Mouse (Mus musculus) kidney, postnatal 0 days (tissue): ENCODE data around the gene Kif4. TPM values are rescaled to one million over a fixed set of nuclear protein-coding genes. Genes with fewer than 3 reads are reported as not detected.

Source experiments
- ATAC-seq: fragments of 200-750 bp; cut with Nextera tagmentation; replicated peaks from 2 replicates; pipeline ENCODE4 v1.8.0; 2017; ENCODE audit warnings: low read depth, moderate number of reproducible peaks, moderate TSS enrichment, moderate library complexity; ENCODE audit not compliant: low FRiP score
- DNase-seq: peaks from one replicate; pipeline ENCODE4 v3.0.0-alpha.2; 2016; ENCODE audit warnings: low spot score
- H3K27ac ChIP-seq: fragments of 300-500 bp; sonication (generic); 2 replicates; pipeline ENCODE4 v1.5.1; 2014; ENCODE audit warnings: mild to moderate bottlenecking
- H3K27me3 ChIP-seq: fragments of 300-500 bp; sonication (generic); 2 replicates; pipeline ENCODE4 v1.6.1; 2014; ENCODE audit warnings: low read length, mixed read lengths; ENCODE audit not compliant: insufficient read depth
- H3K36me3 ChIP-seq: fragments of 300-500 bp; sonication (generic); 2 replicates; pipeline ENCODE4 v1.6.1; 2014; ENCODE audit warnings: low read length, mixed read lengths; ENCODE audit not compliant: insufficient read depth
- H3K4me1 ChIP-seq: fragments of 300-500 bp; sonication (generic); replicated peaks from 2 replicates; pipeline ENCODE4 v1.6.1; 2014; ENCODE audit warnings: antibody characterized with exemption, low read length, mixed read lengths; ENCODE audit not compliant: insufficient read depth
- H3K4me2 ChIP-seq: fragments of 300-500 bp; sonication (generic); 2 replicates; pipeline ENCODE4 v1.6.1; 2014; ENCODE audit warnings: mild to moderate bottlenecking, low read length, moderate library complexity, mixed read lengths
- H3K4me3 ChIP-seq: fragments of 300-500 bp; sonication (generic); replicated peaks from 2 replicates; pipeline ENCODE4 v1.5.1; 2014; ENCODE audit warnings: low read depth, low read length
- H3K9ac ChIP-seq: fragments of 300-500 bp; sonication (generic); 2 replicates; pipeline ENCODE4 v1.6.1; 2014; ENCODE audit warnings: low read depth, low read length
- H3K9me3 ChIP-seq: fragments of 300-500 bp; sonication (generic); replicated peaks from 2 replicates; pipeline ENCODE4 v1.6.1; 2016; ENCODE audit warnings: low read length, inconsistent platforms, mixed read lengths
- CTCF ChIP-seq: IDR thresholded peaks from 2 replicates; pipeline ENCODE4 v1.5.1; 2016; ENCODE audit warnings: antibody characterized with exemption, low read depth, mild to moderate bottlenecking, moderate library complexity
- WGBS: fragments of 180-500 bp; shearing (Covaris S2); extraction: QIAGEN DNeasy Blood & Tissue Kit; methylation state at CpG from one replicate; pipeline ENCODE4 v1.1.7; 2014; 5-methylcytosine and 5-hydroxymethylcytosine counted together
- polyA plus RNA-seq: library from polyadenylated mRNA; unstranded; fragments of >200 nt; fragmentation: Nextera tagmentation; extraction: Ambion mirVana; gene quantifications from 2 replicates; pipeline ENCODE4 v1.2.1, GENCODE M21; 2015

Kif4 gene
- polyA plus RNA-seq, 1 experiment from 2014 or later, result 10.1 TPM

DNA sequence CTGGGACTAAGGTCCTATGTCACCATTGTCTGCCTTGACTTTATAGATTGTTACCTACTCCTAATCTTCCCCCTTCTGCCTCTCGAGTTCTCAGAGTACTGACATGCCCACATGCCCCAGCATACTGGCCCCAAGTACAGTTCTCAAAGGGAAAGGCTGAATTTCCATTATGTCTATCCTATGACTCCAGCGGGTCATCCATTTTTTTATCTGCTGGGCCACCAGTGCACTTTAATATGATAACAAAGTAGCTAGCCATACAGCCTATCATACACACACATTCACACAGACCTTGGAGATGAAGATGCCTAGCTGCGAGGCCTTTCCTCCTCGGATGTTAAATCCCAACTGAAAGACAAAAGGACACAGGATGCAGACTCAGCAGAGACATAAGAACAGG lies 1.3 kb upstream of the Kif4 start:
- Histone ChIP-seq H3K4me2 (no peak overlapping the region), H3K27me3 (no peaks in the 10 kb centered on the region), H3K27ac (no peak overlapping the region), H3K36me3 (no peaks in the 10 kb centered on the region), H3K4me1 (no peaks in the 10 kb centered on the region), H3K4me3 (no peak overlapping the region), H3K9me3 (no peaks in the 10 kb centered on the region), H3K9ac (no peak overlapping the region)
- ATAC-seq (no peak), DNase-seq (no peak)
- no peak for TF ChIP-seq CTCF
- 94% methylated on average over 4 of the region's 4 CpGs for WGBS

DNA sequence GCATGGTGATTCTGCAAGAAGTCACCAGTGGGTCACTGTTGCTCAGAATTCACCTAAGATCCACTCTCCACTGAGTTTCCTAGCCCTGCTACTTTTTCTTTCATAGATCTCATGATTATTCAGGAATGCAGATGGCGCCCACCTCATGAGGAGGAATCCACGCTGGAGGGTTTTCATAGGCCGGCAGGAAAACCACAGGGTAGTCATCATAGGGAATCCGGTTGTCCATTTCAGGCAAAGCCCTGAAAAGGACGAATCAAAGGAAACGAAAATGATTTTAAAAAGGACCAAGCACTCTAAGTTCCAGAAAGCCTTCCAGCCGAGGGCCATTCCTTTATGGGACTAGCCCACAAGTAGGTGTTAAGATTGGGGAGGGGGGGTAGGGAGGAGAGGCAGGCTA lies 391 bp upstream of the Kif4 start:
- TF ChIP-seq CTCF, result no peak
- Histone ChIP-seq H3K9ac (peak overlapping the region; percentile 48; the same call in 1 of the 2 replicates), H3K4me2 (peak overlapping the region; percentile 58), H3K27ac (no peak overlapping the region; the same call in 1 of the 2 replicates), H3K36me3 (no peaks in the 10 kb centered on the region), H3K9me3 (no peaks in the 10 kb centered on the region), H3K4me3 (peak overlapping the region; percentile 57), H3K27me3 (no peaks in the 10 kb centered on the region), H3K4me1 (no peaks in the 10 kb centered on the region)
- DNase-seq (peak; percentile 1), ATAC-seq (no peak)
- WGBS, result 46% methylated on average over 7 of the region's 7 CpGs

DNA sequence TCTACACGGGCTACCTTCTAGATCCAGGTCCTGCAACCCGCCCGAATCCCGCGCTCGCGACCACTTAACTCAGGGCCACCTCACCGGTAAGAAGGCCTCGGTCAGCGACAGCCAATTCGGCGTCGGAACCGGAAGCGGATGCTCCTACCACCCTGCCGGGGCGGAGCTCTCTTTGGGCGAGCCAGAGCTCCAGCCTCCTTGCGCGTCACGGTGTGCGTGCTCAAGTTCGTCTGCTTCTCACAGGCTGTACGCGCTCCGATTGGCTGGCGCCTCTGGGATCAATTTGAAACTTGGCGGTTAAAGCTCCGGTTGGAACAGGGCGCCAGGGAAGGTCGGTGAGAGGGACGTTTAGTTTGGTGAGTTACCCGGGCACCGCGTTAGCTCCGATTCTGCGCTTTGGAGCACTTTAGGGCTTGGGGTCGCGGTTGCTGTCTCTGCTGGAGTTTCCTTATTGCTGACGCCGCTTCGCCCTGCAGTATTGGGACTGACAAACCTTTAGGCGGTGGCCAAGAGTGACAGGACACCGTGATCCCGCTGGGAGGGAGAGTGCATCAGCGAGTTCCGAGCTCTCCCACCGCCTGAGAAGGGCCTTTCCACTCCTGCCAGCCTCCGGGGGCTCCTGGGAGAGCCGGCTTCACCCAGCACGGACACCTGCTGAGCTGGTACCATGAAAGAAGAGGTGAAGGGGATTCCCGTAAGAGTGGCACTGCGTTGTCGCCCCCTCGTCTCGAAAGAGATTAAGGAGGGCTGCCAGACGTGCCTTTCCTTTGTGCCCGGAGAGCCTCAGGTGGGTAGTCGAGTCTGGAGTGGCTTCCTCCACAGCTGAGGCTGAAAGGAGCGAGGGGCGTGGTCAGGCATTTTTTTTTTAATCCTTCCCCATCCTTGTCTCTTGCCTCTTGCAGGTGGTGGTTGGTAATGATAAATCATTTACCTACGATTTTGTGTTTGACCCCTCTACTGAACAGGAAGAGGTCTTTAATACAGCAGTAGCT lies 561 bp downstream of the Kif4 start, which contains the start of gene Pdzd11:
TSS of gene Pdzd11 (minus strand) at position 767 of the 992 bp plus-strand sequence.
- TF ChIP-seq CTCF, result no peak
- Histone ChIP-seq H3K36me3 (no peaks in the 10 kb centered on the region), H3K9ac (peak within 1 kb of the TSS; percentile 64), H3K27ac (peak within 1 kb of the TSS; percentile 64), H3K9me3 (no peaks in the 10 kb centered on the region), H3K4me3 (peak within 1 kb of the TSS; percentile 57), H3K27me3 (no peaks in the 10 kb centered on the region), H3K4me2 (peak within 1 kb of the TSS; percentile 73), H3K4me1 (no peaks in the 10 kb centered on the region)
- DNase-seq (peak; percentile 94), ATAC-seq (peak; percentile 99)
- WGBS, result 26% methylated on average over 61 of the region's 62 CpGs

DNA sequence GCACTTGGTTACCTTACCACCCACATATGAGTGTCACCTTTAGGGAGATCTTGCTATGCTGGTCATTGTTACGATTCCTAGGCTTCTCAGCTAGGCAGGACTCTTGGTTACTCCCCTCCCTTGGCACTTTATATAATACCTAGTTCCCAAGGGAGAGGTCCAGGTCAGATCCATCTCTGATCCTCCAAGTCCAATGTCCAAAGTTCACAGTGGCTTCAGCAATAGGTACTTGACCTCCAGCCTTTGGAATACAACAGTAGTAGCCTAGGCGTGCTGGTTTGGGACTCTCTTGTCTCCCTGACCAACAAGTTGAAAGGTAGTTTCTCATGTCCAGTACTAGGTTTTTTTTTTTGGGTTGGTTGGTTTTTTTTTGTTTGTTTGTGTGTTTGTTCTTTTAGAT lies 3.5 kb downstream of the Kif4 start:
- H3K27me3 ChIP-seq, result no peaks in the 10 kb centered on the region
- WGBS, result 92% methylated on average over 2 of the region's 2 CpGs
- H3K4me3 ChIP-seq, result no peak overlapping the region
- ATAC-seq, result no peak
- H3K27ac ChIP-seq, result no peak overlapping the region
- no peak overlapping the region for H3K9ac ChIP-seq
- no peaks in the 10 kb centered on the region for H3K36me3 ChIP-seq
- H3K4me2 ChIP-seq, result no peak overlapping the region
- TF ChIP-seq CTCF, result no peak
- no peaks in the 10 kb centered on the region for H3K4me1 ChIP-seq
- no peak for DNase-seq
- H3K9me3 ChIP-seq, result no peaks in the 10 kb centered on the region

- WGBS, result 90% methylated on average over 8 of the region's 8 CpGs
- Histone ChIP-seq H3K4me1 (no peaks in the 10 kb centered on the region), H3K4me3 (no peak overlapping the region), H3K36me3 (no peaks in the 10 kb centered on the region), H3K4me2 (no peak overlapping the region), H3K9ac (no peak overlapping the region), H3K27ac (no peak overlapping the region), H3K9me3 (no peaks in the 10 kb centered on the region), H3K27me3 (no peaks in the 10 kb centered on the region)
- no peak for ATAC-seq
- no peak for TF ChIP-seq CTCF
- DNase-seq, result no peak
These were observed 12.9 kb downstream of the Kif4 start for GRCm38 (mm10) chrX:100638477-100638876.

- no peak for DNase-seq
- H3K9ac ChIP-seq, result no peak overlapping the region
- H3K36me3 ChIP-seq, result no peaks in the 10 kb centered on the region
- no peaks in the 10 kb centered on the region for H3K4me1 ChIP-seq
- no peaks in the 10 kb centered on the region for H3K27me3 ChIP-seq
- H3K4me3 ChIP-seq, result no peak overlapping the region
- TF ChIP-seq CTCF, result peak; percentile 25; the same call in 1 of the 2 replicates
- ATAC-seq, result no peak
- H3K27ac ChIP-seq, result no peak overlapping the region
- no peak overlapping the region for H3K4me2 ChIP-seq
- H3K9me3 ChIP-seq, result no peaks in the 10 kb centered on the region
These were observed 27.3 kb downstream of the Kif4 start for GRCm38 (mm10) chrX:100652848-100653247.
